Mouse (Mus musculus): ENCODE results near the gene Fbxw20.
"Not testable (repeated sequence)": the region's sequence is repeated elsewhere in the genome, so short reads cannot be mapped to it uniquely, and the experiment has no call there.

Gene Fbxw20

GRCm38 (mm10) chr9:109234654-109235053 lies at the start of gene Fbxw20:
Gene Fbxw20, minus strand, starts transcription at chr9:109234754.
- no peak for DNase-seq (ENCODE audit: low spot score in 2 of 2)

DNA sequence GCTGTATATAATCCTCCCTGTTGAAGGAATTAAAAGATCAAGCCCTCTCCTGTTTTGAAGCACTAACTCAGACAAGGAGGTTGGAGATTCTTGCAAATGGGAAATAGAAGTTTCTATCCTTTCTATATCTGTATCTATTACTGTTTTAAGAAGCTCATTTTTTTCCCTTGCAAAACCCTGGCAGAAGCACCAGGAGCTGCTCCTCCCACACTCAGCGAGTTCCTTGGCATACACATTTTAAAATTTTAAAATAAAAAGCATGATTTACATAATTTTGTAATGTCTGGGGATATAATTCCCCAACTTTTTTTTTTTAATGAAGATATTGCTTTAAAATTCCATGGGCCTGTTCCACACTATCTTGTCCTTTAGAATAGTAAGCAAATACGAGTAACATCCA lies 28.5 kb upstream of the Fbxw20 start:
- no peak for DNase-seq (ENCODE audit: low spot score in 2 of 2)

DNA sequence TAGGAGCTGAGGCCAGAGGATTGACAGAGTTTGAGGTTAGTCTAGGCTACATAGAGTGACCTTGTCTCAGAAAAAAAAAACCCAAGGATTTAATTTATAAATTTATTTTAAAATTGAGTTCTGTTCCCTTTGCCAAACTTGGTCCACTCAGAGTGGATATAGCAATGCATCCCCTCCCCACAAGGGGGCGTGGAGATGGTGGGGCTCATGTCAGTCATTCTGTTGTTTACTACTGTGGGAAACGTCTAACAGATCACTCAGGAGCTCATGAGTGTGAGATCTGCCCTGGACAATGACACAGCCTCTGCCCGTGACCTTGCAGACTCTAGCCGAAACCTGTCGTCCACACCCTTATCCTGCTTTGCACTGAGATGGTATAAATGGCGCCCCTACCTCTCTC lies 16.1 kb downstream of the Fbxw20 start:
- DNase-seq (ENCODE audit: low spot score in 2 of 2): no peak

- not testable (repeated sequence) for DNase-seq (ENCODE audit: low spot score in 2 of 2)
Observed at GRCm38 (mm10) chr9:109201347-109201746, 33.2 kb downstream of the Fbxw20 start.

GRCm38 (mm10) chr9:109200349-109200748 lies 34.2 kb downstream of the Fbxw20 start:
- no peak for DNase-seq (ENCODE audit: low spot score in 2 of 2)

DNA sequence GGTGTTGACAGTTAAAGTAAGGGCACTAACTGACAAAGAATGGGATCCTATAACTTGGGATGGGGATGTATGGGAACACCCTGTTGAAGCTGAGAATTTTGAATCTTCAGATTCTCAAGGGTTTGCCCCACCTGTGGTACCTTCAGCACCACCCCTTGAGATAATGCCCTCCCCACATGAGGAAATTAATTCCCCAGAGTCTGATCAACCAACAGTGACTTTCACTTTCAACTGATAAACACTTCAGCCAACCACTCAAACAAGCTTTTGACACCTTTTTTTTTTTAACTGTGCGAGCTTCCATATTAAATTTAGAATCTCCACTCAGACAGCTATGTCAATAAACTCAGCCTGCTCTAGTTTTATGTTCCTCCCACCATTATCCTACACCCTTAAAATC lies 35.2 kb downstream of the Fbxw20 start:
- no peak for DNase-seq (ENCODE audit: low spot score in 2 of 2)

DNA sequence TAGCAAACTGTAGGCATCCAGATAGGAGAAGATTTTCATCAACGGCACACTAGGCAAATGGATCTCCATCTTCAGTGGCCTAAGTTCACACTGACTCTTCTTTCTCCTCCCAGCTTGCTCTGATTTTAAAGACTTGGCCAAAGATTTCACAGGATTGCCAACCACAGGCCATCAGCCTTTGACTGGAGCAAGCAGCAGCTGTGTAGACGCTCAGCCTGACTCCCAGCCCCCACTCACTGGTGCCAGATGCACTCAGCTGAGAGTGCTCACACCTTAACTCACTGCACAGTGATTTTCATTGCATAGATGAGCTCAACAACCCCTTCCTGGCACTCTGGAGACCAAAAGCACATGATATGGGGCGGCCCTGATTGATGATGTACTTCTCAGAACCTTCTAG lies 38.7 kb downstream of the Fbxw20 start, which contains the start of gene Fbxw13:
Gene Fbxw13, minus strand, starts transcription at position 101 of the 400 bp plus-strand sequence.
- DNase-seq (ENCODE audit: low spot score in 2 of 2): not testable (repeated sequence)

DNA sequence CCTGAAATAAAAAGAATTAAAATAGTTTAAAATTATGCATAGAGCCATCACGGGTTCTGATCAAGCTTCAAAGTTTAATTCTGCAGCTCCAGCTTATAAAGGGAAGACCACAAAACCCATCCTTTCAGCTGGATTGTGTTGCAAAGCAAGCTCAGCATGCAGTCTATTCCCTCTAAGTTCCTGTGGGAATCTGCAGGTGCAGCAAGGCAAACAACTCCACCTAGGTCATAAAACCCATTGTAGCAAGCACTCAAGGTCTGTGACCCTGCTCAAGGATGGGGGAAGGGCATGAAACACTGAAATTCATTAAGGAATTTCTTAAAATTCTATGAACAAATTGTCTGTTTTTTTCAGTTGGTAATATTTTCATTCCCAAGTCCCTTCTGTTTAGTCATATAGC lies 57.3 kb downstream of the Fbxw20 start:
- no peak for DNase-seq (ENCODE audit: low spot score in 2 of 2)

GRCm38 (mm10) chr9:109176301-109176700 lies 58.3 kb downstream of the Fbxw20 start:
- DNase-seq (ENCODE audit: low spot score in 2 of 2): no peak

Data from cerebellum, postnatal 4 days (tissue).